Mouse (Mus musculus) kidney, adult 8-10 months (tissue): Measurements from ENCODE around the gene Sympk.

Experiments used
- DNase-seq, 2 experiments: peaks; one replicate each; pipeline ENCODE4 v3.0.0; 2022

The Sympk gene

GRCm38 (mm10) chr7:19024096-19024506 is at the start of gene Sympk:
Gene Sympk (plus strand): TSS chr7:19024377.
- DNase-seq, result peak; percentile 94 to 95

- no peak for DNase-seq
Measured at GRCm38 (mm10) chr7:18978381-18978780, 45.8 kb upstream of the Sympk start.

GRCm38 (mm10) chr7:18986503-18986902 is 37.7 kb upstream of the Sympk start:
- no peak for DNase-seq

GRCm38 (mm10) chr7:18987100-18987499 is 37.1 kb upstream of the Sympk start, which contains the start of gene Nanos2:
Gene Nanos2 (plus strand): TSS chr7:18987400.
- no peak for DNase-seq

GRCm38 (mm10) chr7:18987747-18988146 is 36.4 kb upstream of the Sympk start:
- DNase-seq, result no peak

- DNase-seq, result no peak
Measured at GRCm38 (mm10) chr7:18988780-18989179, 35.4 kb upstream of the Sympk start.

- DNase-seq, result no peak
Measured at GRCm38 (mm10) chr7:18989995-18990394, 34.2 kb upstream of the Sympk start.

GRCm38 (mm10) chr7:18990601-18991295 is 33.4 kb upstream of the Sympk start, which contains the start of gene Mypop:
Gene Mypop (plus strand): TSS chr7:18991245.
- DNase-seq, result peak; percentile 100

- no peak for DNase-seq
Measured at GRCm38 (mm10) chr7:18991660-18992293, 32.4 kb upstream of the Sympk start.

- no peak for DNase-seq
Measured at GRCm38 (mm10) chr7:18992294-18992675, 31.9 kb upstream of the Sympk start.

- no peak for DNase-seq
Measured at GRCm38 (mm10) chr7:18993036-18993435, 31.1 kb upstream of the Sympk start.

GRCm38 (mm10) chr7:18998835-18999234 is 25.3 kb upstream of the Sympk start:
- no peak for DNase-seq

- DNase-seq, result no peak
Measured at GRCm38 (mm10) chr7:19000421-19000820, 23.8 kb upstream of the Sympk start.

GRCm38 (mm10) chr7:19001066-19001806 is 22.9 kb upstream of the Sympk start:
- DNase-seq, result peak; percentile 62 to 70

GRCm38 (mm10) chr7:19001807-19002085 is 22.4 kb upstream of the Sympk start:
- DNase-seq, result no peak

GRCm38 (mm10) chr7:19002115-19002514 is 22.1 kb upstream of the Sympk start:
- no peak for DNase-seq

GRCm38 (mm10) chr7:19002848-19003498 is 21.2 kb upstream of the Sympk start:
- peak; percentile 81 to 87 for DNase-seq

GRCm38 (mm10) chr7:19003902-19004630 is 20.1 kb upstream of the Sympk start, which contains the start of gene Irf2bp1:
Gene Irf2bp1 (plus strand): TSS chr7:19004044.
- peak; percentile 94 to 95 for DNase-seq

- DNase-seq, result peak in 1 of 2 experiments; percentile 32
Measured at GRCm38 (mm10) chr7:19004631-19005079, 19.5 kb upstream of the Sympk start.

GRCm38 (mm10) chr7:19005417-19006121 is 18.6 kb upstream of the Sympk start:
- no peak for DNase-seq

- peak; percentile 81 to 93 for DNase-seq
Measured at GRCm38 (mm10) chr7:19006476-19006875, 17.7 kb upstream of the Sympk start.
